ENCODE assay signal across 16 mouse cellular contexts in genomic region chr9:10731878-10732277, GRCm38 (mm10).
"Had no signal": no experiment of that assay in that cellular context is flagged by ENCODE, and none has a peak within 500 bp of the region (broad histone marks: within the 10 kb centered on the region; RNA-seq: fewer than 3 reads in every experiment).

No protein-coding gene starts in this region.

- H3K36me3 ChIP-seq: neural tube, embryonic 12.5 days; neural tube, embryonic 13.5 days; neural tube, embryonic 15.5 days; stomach, embryonic 15.5 days had no signal

- H3K9ac ChIP-seq: neural tube, embryonic 12.5 days; neural tube, embryonic 13.5 days; neural tube, embryonic 15.5 days; stomach, embryonic 15.5 days had no signal

- H3K27ac ChIP-seq: neural tube, embryonic 12.5 days; neural tube, embryonic 13.5 days; neural tube, embryonic 15.5 days; stomach, embryonic 15.5 days; stomach, postnatal 0 days had no signal

- H3K9me3 ChIP-seq: neural tube, embryonic 12.5 days; neural tube, embryonic 13.5 days; neural tube, embryonic 15.5 days; stomach, embryonic 15.5 days had no signal

- H3K4me1 ChIP-seq: neural tube, embryonic 12.5 days; neural tube, embryonic 13.5 days; neural tube, embryonic 15.5 days; stomach, embryonic 15.5 days had no signal

- H3K4me2 ChIP-seq: neural tube, embryonic 12.5 days; neural tube, embryonic 13.5 days; neural tube, embryonic 15.5 days; stomach, embryonic 15.5 days had no signal

- H3K27me3 ChIP-seq: neural tube, embryonic 12.5 days; neural tube, embryonic 13.5 days; neural tube, embryonic 15.5 days; stomach, embryonic 15.5 days had no signal

- H3K4me3 ChIP-seq: neural tube, embryonic 12.5 days; neural tube, embryonic 13.5 days; neural tube, embryonic 15.5 days; stomach, embryonic 15.5 days had no signal

- DNase-seq: retina, postnatal 1 day; right cerebral cortex, adult 18-20 months; right cerebral cortex, postnatal 25 days; right cerebral cortex, postnatal 4 days; spleen, adult 18-20 months; thymus, adult 18-20 months; thymus, adult 2 months; thymus, postnatal 14 days; thymus, postnatal 25 days; thymus, postnatal 36 days; thymus, postnatal 4 days had no signal
